Mouse (Mus musculus) testis, adult 2 months (tissue): ENCODE results near the gene Ano1. TPM values are rescaled to one million over a fixed set of nuclear protein-coding genes. Genes with fewer than 3 reads are reported as not detected.

Experiments used
- H3K27ac ChIP-seq: fragments of 200-500 bp; 2 replicates; pipeline ENCODE4 v1.5.1; 2012; ENCODE audit warnings: low read depth, low read length; ENCODE audit not compliant: control insufficient read depth, insufficient read depth
- H3K27me3 ChIP-seq: fragments of 200-500 bp; 2 replicates; pipeline ENCODE4 v1.6.1; 2012; ENCODE audit warnings: mild to moderate bottlenecking, low read length, moderate library complexity; ENCODE audit not compliant: control insufficient read depth, insufficient read depth
- H3K36me3 ChIP-seq: fragments of 200-500 bp; 2 replicates; pipeline ENCODE4 v1.6.1; 2012; ENCODE audit warnings: mild to moderate bottlenecking, low read length; ENCODE audit not compliant: control insufficient read depth, insufficient read depth
- H3K4me1 ChIP-seq: fragments of 200-500 bp; 2 replicates; pipeline ENCODE4 v1.6.1; 2012; ENCODE audit warnings: low read length; ENCODE audit not compliant: control insufficient read depth, insufficient read depth
- H3K4me3 ChIP-seq: fragments of 200-500 bp; 2 replicates; pipeline ENCODE4 v1.5.1; 2012; ENCODE audit warnings: low read depth, mild to moderate bottlenecking, low read length, moderate library complexity, mixed read lengths; ENCODE audit not compliant: control insufficient read depth
- CTCF ChIP-seq: fragments of 200-500 bp; IDR thresholded peaks from 2 replicates; pipeline ENCODE4 v1.5.1; 2012; ENCODE audit warnings: low read depth, mild to moderate bottlenecking, inconsistent platforms, low read length, moderate library complexity; ENCODE audit not compliant: control insufficient read depth, insufficient read depth, insufficient replicate concordance
- POLR2A ChIP-seq: fragments of 200-500 bp; IDR thresholded peaks from 2 replicates; pipeline ENCODE4 v1.6.1; 2012; ENCODE audit warnings: low read depth, mild to moderate bottlenecking, inconsistent platforms, low read length, moderate library complexity; ENCODE audit not compliant: control insufficient read depth
- polyA plus RNA-seq: library from polyadenylated mRNA; depleted of rRNA; stranded (reverse); fragments of >200 nt; gene quantifications from 2 replicates; pipeline ENCODE4 v1.2.3, GENCODE M21; 2012

Gene Ano1
- polyA plus RNA-seq, 1 experiment = 28.2 TPM

DNA sequence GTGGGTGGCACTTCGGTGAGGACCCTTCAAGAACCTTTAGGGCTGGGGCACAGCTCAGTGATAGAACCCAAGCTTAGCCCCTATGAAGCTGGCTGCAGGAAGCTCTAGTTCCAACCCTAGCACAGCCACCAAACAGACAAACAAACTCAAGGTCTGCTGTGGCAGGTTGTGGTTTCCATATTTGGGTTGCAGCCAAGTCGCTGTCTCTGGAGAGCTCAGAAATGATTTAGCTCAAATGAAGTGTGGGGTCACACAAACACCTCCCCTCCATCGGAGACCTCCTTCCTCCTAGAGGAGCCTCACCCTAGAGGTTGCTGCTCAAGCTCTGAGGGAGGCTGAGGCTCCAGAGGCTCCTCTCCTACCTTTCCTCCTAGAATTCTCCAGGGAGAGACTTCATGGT lies 121.2 kb downstream of the Ano1 start:
- no peak overlapping the region for H3K4me3 ChIP-seq
- H3K27ac ChIP-seq = no peak overlapping the region
- no peaks in the 10 kb centered on the region for H3K36me3 ChIP-seq
- H3K27me3 ChIP-seq = no peaks in the 10 kb centered on the region
- TF ChIP-seq CTCF = no peak
- no peak for TF ChIP-seq POLR2A
- no peaks in the 10 kb centered on the region for H3K4me1 ChIP-seq

- H3K27ac ChIP-seq = no peak overlapping the region
- H3K4me1 ChIP-seq = no peaks in the 10 kb centered on the region
- H3K27me3 ChIP-seq = no peaks in the 10 kb centered on the region
- no peak overlapping the region for H3K4me3 ChIP-seq
- no peaks in the 10 kb centered on the region for H3K36me3 ChIP-seq
- TF ChIP-seq POLR2A (no peak), CTCF (no peak)
These were observed 123.3 kb downstream of the Ano1 start for GRCm38 (mm10) chr7:144628334-144628915.

DNA sequence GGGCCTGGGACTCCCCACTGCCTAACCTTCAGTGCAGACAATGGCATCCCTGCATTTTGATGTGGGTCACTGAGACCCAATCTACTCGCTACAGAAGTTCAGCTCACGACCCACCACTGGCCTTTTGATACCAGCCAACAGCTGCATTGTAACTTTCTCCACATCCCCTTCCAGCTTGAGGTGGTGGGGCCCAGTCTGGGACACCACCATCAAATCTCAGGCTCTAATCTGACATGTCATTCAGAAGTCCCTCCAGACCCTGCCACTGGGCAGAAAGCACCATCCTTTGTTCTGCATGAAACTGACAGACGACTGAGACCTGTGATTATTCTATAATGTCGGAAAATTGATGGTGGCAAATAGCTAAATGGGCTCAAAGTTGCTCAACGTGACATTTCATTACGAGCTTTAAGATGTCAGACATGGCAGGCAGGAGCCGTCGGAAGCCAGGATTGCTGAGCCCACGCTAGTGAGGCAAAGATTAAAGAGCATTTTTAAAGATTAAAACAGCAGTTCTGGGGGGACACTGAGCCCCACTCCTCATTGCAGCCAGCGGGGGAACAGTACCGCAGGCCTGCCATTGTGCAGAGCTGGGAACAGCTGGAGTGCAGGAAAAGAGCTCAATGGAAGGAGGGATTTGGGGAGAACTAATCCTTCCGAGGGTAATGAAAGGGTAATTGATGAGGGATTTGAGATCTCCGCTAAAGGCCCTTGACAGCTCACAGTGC lies 124.0 kb downstream of the Ano1 start:
- no peak overlapping the region for H3K27ac ChIP-seq
- no peak overlapping the region for H3K4me3 ChIP-seq
- TF ChIP-seq POLR2A (no peak), CTCF (no peak)
- H3K36me3 ChIP-seq = no peaks in the 10 kb centered on the region
- no peaks in the 10 kb centered on the region for H3K27me3 ChIP-seq
- no peaks in the 10 kb centered on the region for H3K4me1 ChIP-seq

DNA sequence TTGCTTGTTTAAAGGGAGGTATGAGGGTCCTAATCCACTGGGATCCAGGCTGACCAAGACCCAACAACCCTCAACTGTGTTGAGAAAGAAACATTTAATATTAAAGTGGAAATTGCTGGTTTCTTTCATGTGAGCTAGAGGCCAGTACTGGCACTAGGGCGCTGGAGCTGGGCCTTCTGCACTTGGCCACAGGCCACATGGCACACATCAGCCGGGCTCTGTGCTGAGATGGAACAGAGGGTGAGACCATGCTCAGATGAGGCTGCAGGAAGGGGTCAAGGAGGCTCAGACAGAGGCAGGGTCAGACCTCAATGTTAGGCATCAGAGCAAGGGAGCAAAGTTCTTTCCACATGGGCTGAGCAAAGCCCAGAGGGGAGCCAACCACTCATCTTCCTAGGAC lies 125.7 kb downstream of the Ano1 start:
- no peak for TF ChIP-seq CTCF
- TF ChIP-seq POLR2A = no peak
- no peak overlapping the region for H3K4me3 ChIP-seq
- H3K36me3 ChIP-seq = no peaks in the 10 kb centered on the region
- no peaks in the 10 kb centered on the region for H3K27me3 ChIP-seq
- peaks cover 2% of the 10 kb centered on the region; the same call in 1 of the 2 replicates for H3K4me1 ChIP-seq
- H3K27ac ChIP-seq = no peak overlapping the region

DNA sequence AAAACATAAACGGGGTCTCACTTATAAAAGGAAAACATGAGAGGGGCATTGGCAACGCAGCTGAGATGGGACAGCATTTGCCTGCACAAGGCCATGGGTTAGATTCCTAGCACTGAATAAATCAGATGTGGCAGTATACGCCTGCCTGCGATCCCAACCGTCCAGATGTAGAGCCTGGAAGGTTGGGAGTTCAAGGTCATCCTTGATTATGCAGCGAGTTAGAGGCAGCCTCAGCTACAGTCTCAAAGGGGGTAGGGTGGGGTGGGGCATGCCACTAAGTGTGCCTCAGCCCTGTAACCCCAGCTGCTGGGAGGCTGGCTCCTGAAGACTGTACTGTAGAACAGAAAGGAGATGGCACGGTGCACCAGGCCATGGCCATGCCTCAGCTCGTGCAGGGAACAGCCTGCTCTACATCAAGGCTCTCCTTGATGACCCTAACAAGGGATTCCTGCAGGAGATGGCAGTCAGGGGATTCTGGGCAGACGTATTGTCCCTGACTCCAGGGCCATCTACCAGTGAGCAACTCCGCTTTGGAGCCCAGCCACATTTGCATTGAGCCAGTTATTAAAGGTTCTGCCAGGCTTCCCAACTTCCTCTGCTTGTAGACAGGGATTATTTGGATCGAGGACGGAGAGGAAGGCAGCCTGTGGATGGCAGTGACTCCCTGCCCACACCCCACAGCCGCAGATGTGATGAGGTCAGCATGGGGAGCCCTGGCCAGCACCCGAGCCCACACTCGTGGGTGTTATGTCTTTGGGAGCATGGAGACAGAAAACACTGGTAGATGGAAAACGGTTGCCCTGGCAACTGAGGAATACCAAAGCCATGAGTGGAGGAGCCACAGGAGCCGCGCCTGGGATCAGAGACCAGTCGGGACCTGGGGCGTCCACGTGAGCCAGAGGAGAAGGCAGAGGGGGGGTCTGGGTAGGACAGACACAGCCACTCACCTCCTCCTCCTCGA lies 130.8 kb downstream of the Ano1 start:
- Histone ChIP-seq H3K4me3 (no peak overlapping the region), H3K36me3 (no peaks in the 10 kb centered on the region), H3K27ac (no peak overlapping the region), H3K27me3 (no peaks in the 10 kb centered on the region), H3K4me1 (peaks cover 2% of the 10 kb centered on the region; the same call in 1 of the 2 replicates)
- TF ChIP-seq CTCF (no peak), POLR2A (no peak)

- no peaks in the 10 kb centered on the region for H3K36me3 ChIP-seq
- H3K27ac ChIP-seq = no peak overlapping the region
- H3K4me3 ChIP-seq = no peak overlapping the region
- H3K27me3 ChIP-seq = no peaks in the 10 kb centered on the region
- peaks cover 2% of the 10 kb centered on the region; the same call in 1 of the 2 replicates for H3K4me1 ChIP-seq
- no peak for TF ChIP-seq CTCF
- no peak for TF ChIP-seq POLR2A
These were observed 131.5 kb downstream of the Ano1 start for GRCm38 (mm10) chr7:144620315-144620714.

- no peak for TF ChIP-seq CTCF
- Histone ChIP-seq H3K27me3 (no peaks in the 10 kb centered on the region), H3K27ac (no peak overlapping the region)
These were observed 136.4 kb downstream of the Ano1 start for GRCm38 (mm10) chr7:144615343-144615742.

More at GRCm38 (mm10) chr7:144615343-144615742, 136.4 kb downstream of the Ano1 start:
- Histone ChIP-seq H3K36me3 (no peaks in the 10 kb centered on the region), H3K4me3 (no peak overlapping the region), H3K4me1 (no peaks in the 10 kb centered on the region)
